In genomic region chr7:16903439-16903955, GRCm38 (mm10) we compare ENCODE assay signal across 1 mouse cellular context.
TF ChIP-seq lines count a peak whose summit lies in the region.

No protein-coding gene starts in this region.

TF ChIP-seq in CH12.LX, 34 proteins besides CTCF, POLR2A, EP300 and RAD21:
- TF ChIP-seq MAFK (IDR thresholded peaks at IDR 0.05; ENCODE audit: insufficient replicate concordance, low read length) (peak; percentile 78), TCF12 (IDR thresholded peaks at IDR 0.05; ENCODE audit: low read depth, low read length) (0 out of 2 replicates have a peak, but pooled peaks have one; percentile 20), SMC3 (IDR thresholded peaks at IDR 0.05; ENCODE audit: low read depth, low read length) (no peak), GABPA (IDR thresholded peaks at IDR 0.05; ENCODE audit: insufficient replicate concordance, low read depth, low read length) (peak; percentile 30; the same call in 1 of the 2 replicates), IRF4 (IDR thresholded peaks at IDR 0.05; ENCODE audit: low read depth, low read length) (peak; percentile 20; the same call in 1 of the 2 replicates), HCFC1 (IDR thresholded peaks at IDR 0.05; ENCODE audit: low read depth, low read length) (no peak)
